Mouse (Mus musculus): ENCODE measurements around the gene 1110008P14Rik. TPM values are rescaled to one million over a fixed set of nuclear protein-coding genes. Genes with fewer than 3 reads are reported as not detected.

The 1110008P14Rik gene
- polyA plus RNA-seq (2015; fragmentation: Nextera tagmentation; extraction: Ambion mirVana): 59.6 and 60.4 TPM in 2 replicates

DNA sequence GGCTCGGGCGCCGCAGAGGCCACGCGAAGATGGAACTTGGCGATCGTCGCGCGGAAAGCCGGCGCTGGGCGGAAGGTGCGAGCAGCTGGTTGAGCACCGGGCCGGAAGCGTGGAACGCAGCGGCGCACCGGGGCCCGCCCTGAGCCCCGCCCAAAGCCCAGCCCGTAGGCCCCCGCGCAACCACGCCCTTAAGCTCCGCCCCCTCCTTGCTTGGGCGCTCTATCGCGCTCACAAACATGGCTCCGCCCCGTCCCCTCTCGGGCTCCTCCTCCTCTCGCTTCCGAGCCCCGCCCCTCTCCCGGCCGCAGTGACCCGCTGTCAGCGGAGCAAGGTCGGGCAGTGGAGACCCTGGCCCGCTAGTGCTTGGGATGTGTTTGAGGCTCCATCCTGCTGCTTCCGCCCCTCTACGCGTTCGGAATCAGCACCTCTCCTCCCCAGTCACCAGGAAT, at the start of gene 1110008P14Rik:
Gene 1110008P14Rik, minus strand, starts transcription at position 164 of the 449 bp plus-strand sequence.
- H3K9ac ChIP-seq: peak within 1 kb of the TSS; percentile 68
- H3K27ac ChIP-seq: no peak within 1 kb of the TSS
- H3K27me3 ChIP-seq: peaks cover 12% of the 10 kb centered on the region
- peak within 1 kb of the TSS; percentile 64 for H3K4me3 ChIP-seq
- no peaks in the 10 kb centered on the region for H3K9me3 ChIP-seq (replicated peaks)
- H3K4me2 ChIP-seq: peak within 1 kb of the TSS; percentile 85
- H3K36me3 ChIP-seq (ENCODE audit: poor library complexity, severe bottlenecking): peaks cover 33% of the 10 kb centered on the region
- whole genome bisulfite sequencing: under 1% methylated on average over 43 of the region's 47 CpGs
- ATAC-seq: peak; percentile 92
- peaks cover 12% of the 10 kb centered on the region for H3K4me1 ChIP-seq

DNA sequence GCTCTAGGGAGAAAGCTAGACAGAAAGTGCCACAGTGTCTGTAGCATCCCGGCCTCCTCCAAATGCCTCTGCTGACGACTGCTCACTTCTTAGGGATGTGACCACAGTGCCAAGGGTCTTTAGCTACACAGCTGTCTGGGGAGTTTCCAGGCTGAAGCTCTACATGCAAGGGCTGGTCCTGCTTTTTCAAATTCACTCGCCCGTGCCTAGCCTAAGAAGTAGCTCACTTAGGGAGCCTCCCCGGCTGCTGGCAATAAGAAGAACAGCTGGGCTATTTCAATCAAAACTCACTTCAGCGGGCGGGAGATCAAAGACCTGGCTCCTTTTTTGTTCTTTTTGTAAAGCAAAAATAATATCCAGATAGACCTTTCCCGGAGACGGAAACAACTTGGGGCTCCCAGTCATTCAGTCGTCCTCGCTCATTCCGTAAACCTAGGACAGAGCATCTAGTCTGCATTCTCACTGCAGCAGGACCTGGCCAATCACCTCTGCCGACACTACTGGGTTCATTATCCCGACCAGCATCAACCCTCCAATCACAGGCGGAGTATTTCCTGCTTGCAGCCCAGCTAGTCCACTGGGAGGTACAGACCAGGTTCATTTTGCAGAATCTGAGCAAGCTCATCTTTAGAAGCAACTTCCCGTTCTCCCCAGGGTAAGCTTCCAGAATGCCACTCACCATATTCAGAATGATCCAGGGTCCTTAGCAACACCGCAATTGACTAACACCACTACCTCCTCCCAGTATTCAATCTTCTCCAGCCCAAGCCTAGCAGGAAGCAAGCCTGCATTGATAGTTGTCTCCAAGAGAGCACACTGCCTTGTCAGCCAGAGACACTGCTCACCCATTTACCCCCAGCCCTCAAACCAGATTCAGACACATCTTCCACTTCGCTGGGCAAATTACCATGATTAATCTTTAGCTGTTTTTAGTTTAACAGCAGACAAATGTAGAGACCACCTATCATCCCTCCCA, 49.3 kb upstream of the 1110008P14Rik start:
- Histone ChIP-seq H3K4me3 (peak overlapping the region; percentile 46), H3K9ac (peak overlapping the region; percentile 75)
- WGBS: 5% methylated on average over 18 of the region's 18 CpGs

DNA sequence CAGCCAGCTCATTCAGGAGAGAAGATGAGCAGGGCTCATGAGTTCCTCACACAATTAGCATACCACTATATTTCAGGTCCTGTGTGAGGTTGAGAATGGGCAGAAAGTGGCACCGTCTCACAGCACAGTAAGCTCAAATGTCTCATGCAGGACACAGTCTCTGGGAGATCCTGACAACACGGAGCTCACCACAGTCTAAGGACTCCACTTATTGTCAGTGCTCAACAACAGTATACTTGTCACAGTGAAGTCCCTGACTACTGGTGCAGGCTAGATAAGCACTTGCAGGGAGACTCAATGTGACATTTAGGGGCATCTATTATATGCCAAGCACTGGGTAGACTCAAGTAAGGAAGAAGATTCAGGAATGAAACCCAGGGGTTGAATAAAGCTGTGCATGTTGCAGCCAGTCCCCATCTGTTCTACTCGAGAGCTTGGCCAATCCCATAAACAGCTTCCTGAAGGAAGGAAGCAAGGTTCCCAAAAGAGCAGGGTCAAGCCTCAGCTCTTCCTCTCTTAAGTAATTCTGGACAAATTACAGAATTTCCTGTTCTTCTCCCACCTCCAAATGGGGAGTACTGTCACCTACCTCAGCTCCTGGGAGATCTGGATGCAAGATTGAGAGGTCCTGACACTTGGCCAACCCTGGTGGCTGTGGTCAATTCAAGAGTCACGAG, 47.6 kb upstream of the 1110008P14Rik start:
- no peaks in the 10 kb centered on the region for H3K9me3 ChIP-seq (replicated peaks)
- H3K27me3 ChIP-seq: no peaks in the 10 kb centered on the region
- H3K4me1 ChIP-seq: peaks cover 54% of the 10 kb centered on the region
- H3K4me3 ChIP-seq: peak overlapping the region; percentile 31
- peak overlapping the region; percentile 79 for H3K4me2 ChIP-seq
- WGBS: 69% methylated on average over 4 of the region's 4 CpGs
- H3K9ac ChIP-seq: peak overlapping the region; percentile 47
- H3K36me3 ChIP-seq (ENCODE audit: poor library complexity, severe bottlenecking): 0 out of 2 replicates have a peak, but pooled peaks cover 5% of the 10 kb centered on the region
- peak overlapping the region; percentile 82 for H3K27ac ChIP-seq
- ATAC-seq: no peak

More for the DNA sequence above, 49.3 kb upstream of the 1110008P14Rik start:
- Histone ChIP-seq H3K27ac (peak overlapping the region; percentile 84), H3K4me1 (peaks cover 45% of the 10 kb centered on the region), H3K4me2 (peak overlapping the region; percentile 79), H3K36me3 (ENCODE audit: poor library complexity, severe bottlenecking) (0 out of 2 replicates have a peak, but pooled peaks cover 5% of the 10 kb centered on the region), H3K9me3 (replicated peaks) (no peaks in the 10 kb centered on the region), H3K27me3 (no peaks in the 10 kb centered on the region)
- ATAC-seq: peak; percentile 96

DNA sequence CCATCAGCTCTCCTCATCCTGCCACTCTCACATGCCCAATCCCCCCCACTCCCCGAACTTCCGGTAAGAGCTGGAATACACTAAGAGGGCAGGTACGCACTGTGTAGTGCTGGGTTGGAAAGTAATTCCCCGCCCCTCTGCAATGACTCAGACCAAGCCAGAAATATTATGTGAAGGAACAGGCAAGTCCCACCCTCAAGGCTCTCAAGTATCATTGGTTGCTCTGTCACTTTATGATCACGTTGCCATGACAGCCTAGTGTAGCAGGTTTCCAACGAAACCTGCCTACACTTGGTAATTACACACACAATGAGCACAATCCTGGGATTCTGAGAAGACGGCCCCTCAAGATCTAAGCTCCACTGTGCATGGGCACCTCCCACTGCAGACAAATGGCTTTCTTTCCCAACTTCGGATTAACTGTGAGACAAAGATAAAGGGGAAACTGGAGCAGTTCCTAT, 46.6 kb upstream of the 1110008P14Rik start:
- Histone ChIP-seq H3K27me3 (no peaks in the 10 kb centered on the region), H3K9ac (peak overlapping the region; percentile 47; the same call in 1 of the 2 replicates), H3K4me2 (peak overlapping the region; percentile 79), H3K9me3 (replicated peaks) (no peaks in the 10 kb centered on the region), H3K4me1 (peaks cover 65% of the 10 kb centered on the region), H3K36me3 (ENCODE audit: poor library complexity, severe bottlenecking) (0 out of 2 replicates have a peak, but pooled peaks cover 5% of the 10 kb centered on the region), H3K27ac (peak overlapping the region; percentile 82), H3K4me3 (peak overlapping the region; percentile 31)
- 27% methylated on average over 8 of the region's 8 CpGs for WGBS
- ATAC-seq: peak; percentile 86

DNA sequence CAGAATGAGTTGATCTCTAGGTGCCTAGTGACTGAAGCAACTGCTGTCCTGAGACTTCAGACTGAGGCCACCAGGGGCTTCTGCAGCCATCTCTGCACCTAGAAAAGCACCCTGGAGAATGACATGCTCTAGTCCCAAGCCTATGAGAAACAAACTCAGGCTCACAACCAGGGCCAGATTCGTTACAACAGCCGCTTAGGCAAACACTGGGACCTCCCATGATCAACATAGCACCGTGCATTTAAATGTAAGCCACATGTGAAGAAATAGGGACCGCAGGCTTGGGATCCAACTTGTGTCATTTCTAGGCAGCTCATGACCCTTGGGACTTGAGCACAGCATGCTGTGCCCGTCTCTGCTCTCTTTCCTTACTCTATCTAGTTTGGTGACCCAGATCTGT, 46.0 kb upstream of the 1110008P14Rik start:
- 81% methylated on average over 5 of the region's 5 CpGs for WGBS
- ATAC-seq: no peak
- no peaks in the 10 kb centered on the region for H3K9me3 ChIP-seq (replicated peaks)
- H3K4me2 ChIP-seq: peak overlapping the region; percentile 79
- H3K9ac ChIP-seq: peak overlapping the region; percentile 47; the same call in 1 of the 2 replicates
- H3K4me3 ChIP-seq: peak overlapping the region; percentile 31; the same call in 1 of the 2 replicates
- H3K27ac ChIP-seq: peak overlapping the region; percentile 82
- peaks cover 71% of the 10 kb centered on the region for H3K4me1 ChIP-seq
- no peaks in the 10 kb centered on the region for H3K27me3 ChIP-seq
- 0 out of 2 replicates have a peak, but pooled peaks cover 5% of the 10 kb centered on the region for H3K36me3 ChIP-seq (ENCODE audit: poor library complexity, severe bottlenecking)

DNA sequence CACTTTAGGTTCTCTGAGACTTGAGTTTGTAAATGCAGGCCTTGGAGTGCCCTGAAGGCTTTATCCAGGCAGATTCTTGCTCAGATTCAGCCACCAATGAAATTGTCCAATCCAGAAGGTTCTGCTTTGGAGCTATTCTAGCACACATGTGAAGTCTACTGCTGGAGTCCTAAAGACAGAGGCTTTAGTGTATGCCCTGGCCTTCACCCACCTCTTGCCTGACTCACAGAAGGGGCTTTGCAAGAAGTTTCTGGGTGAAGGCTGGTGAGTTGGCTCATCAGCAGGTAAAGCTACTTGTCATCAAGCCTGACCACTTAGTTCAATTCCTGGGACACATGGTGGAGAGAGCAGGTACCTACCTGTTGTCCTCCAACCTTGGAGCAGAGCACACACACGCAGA, 44.4 kb upstream of the 1110008P14Rik start:
- H3K4me3 ChIP-seq: no peak overlapping the region
- ATAC-seq: no peak
- H3K9ac ChIP-seq: no peak overlapping the region
- 97% methylated on average over 1 of the region's 1 CpGs for WGBS
- no peaks in the 10 kb centered on the region for H3K27me3 ChIP-seq
- no peak overlapping the region for H3K4me2 ChIP-seq
- no peaks in the 10 kb centered on the region for H3K9me3 ChIP-seq (replicated peaks)
- H3K27ac ChIP-seq: no peak overlapping the region
- peaks cover 7% of the 10 kb centered on the region for H3K36me3 ChIP-seq (ENCODE audit: poor library complexity, severe bottlenecking)
- H3K4me1 ChIP-seq: peaks cover 66% of the 10 kb centered on the region

DNA sequence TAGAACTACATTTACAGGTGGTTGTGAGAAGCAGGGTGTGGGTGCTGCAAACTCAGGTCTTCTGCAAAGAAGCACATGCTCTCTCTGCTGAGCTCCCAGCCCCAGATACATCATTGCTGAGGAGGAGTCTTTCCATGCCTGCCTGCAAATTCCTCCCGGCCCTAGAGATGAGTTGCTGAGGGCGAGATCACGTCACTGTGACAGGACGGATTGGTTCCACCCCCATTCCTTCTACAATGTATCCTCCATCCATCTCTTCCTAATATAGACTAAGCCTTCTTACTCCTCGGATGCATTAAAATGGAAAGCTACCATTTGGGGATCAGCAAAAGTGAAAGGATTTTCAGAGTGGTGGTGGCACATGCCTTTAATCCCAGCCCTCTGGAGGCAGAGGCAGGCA, 43.8 kb upstream of the 1110008P14Rik start:
- H3K4me2 ChIP-seq: no peak overlapping the region
- no peak overlapping the region for H3K27ac ChIP-seq
- H3K9me3 ChIP-seq (replicated peaks): no peaks in the 10 kb centered on the region
- H3K27me3 ChIP-seq: no peaks in the 10 kb centered on the region
- H3K4me1 ChIP-seq: peaks cover 62% of the 10 kb centered on the region
- 82% methylated on average over 5 of the region's 5 CpGs for WGBS
- H3K36me3 ChIP-seq (ENCODE audit: poor library complexity, severe bottlenecking): peaks cover 13% of the 10 kb centered on the region
- ATAC-seq: no peak
- H3K9ac ChIP-seq: no peak overlapping the region
- H3K4me3 ChIP-seq: no peak overlapping the region

DNA sequence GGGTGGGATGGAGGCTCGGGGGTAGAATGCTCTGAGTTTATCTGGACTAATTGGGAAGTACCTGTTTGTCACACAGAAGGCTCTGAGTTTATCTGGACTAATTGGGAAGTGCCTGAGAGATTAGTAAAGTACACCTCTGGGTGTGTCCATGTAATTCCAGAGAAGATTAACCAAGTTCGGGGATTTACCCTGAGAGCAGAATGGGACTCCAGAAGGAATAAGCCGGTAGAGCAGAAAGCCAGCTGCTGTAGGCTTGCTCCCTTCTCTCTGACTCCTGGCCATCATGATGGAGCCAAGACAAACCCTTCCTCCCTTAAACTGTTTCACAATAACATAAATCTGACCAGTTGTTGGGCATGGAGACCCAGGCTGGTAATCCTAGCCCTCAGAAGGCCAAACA, 43.1 kb upstream of the 1110008P14Rik start:
- Histone ChIP-seq H3K36me3 (ENCODE audit: poor library complexity, severe bottlenecking) (peaks cover 21% of the 10 kb centered on the region), H3K27me3 (no peaks in the 10 kb centered on the region), H3K9me3 (replicated peaks) (no peaks in the 10 kb centered on the region), H3K4me1 (peaks cover 55% of the 10 kb centered on the region), H3K4me2 (no peak overlapping the region), H3K9ac (no peak overlapping the region), H3K4me3 (no peak overlapping the region), H3K27ac (peak overlapping the region; percentile 68; the same call in 1 of the 2 replicates)
- WGBS: 13% methylated on average over 3 of the region's 3 CpGs
- ATAC-seq: no peak

DNA sequence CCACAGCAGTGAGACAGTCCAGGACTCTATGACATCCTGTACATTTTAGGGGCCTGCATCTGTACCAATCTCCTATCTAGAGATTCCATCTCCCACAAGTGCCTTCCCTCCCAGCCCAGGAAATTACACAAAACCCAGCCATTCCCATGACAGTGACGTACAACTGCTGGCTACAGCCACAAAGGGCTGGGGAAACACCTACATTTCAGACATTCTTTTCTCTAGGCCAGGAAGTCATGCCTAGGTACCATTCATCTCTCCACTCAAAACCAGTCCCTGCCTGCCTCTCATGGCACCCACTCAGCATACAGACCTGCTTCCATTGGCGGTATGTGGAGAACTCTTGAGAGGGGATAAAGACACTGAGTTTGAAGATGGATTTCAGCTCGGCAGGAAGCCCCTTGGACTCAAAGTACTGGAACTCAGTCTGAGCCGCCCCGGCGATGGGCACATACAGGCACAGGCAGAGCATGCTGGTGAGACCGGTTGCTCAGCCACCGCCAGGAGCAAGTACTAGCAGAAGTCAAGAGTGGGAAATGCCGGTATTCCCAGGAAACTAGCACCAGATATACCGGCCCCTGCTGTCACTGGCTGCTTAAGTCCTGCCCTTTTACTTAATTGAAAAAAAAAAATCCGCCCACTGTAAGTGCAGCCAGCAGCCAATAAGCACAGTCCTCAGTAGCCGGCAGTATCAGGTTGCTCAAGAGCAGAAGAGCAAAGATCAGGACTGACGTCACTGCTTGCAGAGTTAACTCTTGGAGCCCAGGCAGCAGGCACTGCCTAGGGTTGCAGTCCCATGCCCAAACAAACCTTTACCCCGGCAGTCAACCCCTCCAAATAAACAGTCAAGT, 42.0 kb upstream of the 1110008P14Rik start:
- Histone ChIP-seq H3K27ac (peak overlapping the region; percentile 68), H3K9me3 (replicated peaks) (no peaks in the 10 kb centered on the region), H3K4me1 (peaks cover 44% of the 10 kb centered on the region), H3K36me3 (ENCODE audit: poor library complexity, severe bottlenecking) (peaks cover 32% of the 10 kb centered on the region), H3K9ac (peak overlapping the region; percentile 58), H3K27me3 (no peaks in the 10 kb centered on the region), H3K4me3 (peak overlapping the region; percentile 33), H3K4me2 (peak overlapping the region; percentile 61)
- 1% methylated on average over 14 of the region's 14 CpGs for WGBS
- peak; percentile 81 for ATAC-seq

DNA sequence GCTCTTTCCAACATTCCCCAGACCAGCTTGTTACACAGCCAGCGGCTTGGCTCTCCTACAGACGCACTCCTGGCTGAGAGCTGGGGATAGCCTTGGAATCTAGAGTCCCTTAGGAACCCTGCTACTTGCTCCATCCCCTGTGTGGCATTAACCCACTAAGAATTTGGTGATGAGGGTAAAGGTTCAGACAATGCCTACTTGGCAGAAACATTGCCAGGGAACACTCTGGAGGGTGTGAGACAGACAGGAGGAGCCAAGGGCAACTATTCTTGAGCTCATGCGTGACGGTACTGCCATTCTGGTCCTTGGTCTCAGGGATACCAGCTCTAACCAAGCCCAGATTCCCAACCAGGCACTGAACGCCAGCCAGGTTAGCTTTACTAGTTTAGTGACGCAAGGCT, 40.1 kb upstream of the 1110008P14Rik start:
- no peak for ATAC-seq
- Histone ChIP-seq H3K27me3 (no peaks in the 10 kb centered on the region), H3K4me3 (no peak overlapping the region), H3K9ac (no peak overlapping the region), H3K9me3 (replicated peaks) (no peaks in the 10 kb centered on the region), H3K4me2 (no peak overlapping the region), H3K36me3 (ENCODE audit: poor library complexity, severe bottlenecking) (peaks cover 50% of the 10 kb centered on the region), H3K4me1 (peaks cover 32% of the 10 kb centered on the region), H3K27ac (no peak overlapping the region)
- 96% methylated on average over 6 of the region's 6 CpGs for WGBS

DNA sequence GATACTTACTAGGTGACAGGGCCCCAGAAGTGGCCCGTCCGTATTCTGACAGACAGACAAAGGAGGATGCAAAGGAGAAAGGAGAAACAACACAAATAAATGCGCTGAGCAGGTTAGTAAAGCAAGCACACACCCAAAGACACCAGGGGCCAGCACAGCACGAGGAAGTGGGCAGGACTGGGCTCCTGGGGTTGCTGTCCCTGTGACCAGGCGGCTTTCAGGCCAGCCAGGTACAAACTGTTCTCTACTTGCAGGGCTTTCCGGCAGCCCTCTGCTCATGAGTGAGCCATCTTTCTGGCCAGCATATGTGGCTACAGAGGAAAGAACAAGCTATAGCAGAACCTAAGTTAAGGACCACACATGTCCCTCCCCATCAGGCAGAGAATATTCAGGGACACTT, 38.9 kb upstream of the 1110008P14Rik start:
- Histone ChIP-seq H3K4me3 (no peak overlapping the region), H3K27ac (no peak overlapping the region), H3K27me3 (no peaks in the 10 kb centered on the region), H3K4me2 (no peak overlapping the region), H3K36me3 (ENCODE audit: poor library complexity, severe bottlenecking) (peaks cover 57% of the 10 kb centered on the region), H3K4me1 (peaks cover 31% of the 10 kb centered on the region), H3K9me3 (replicated peaks) (no peaks in the 10 kb centered on the region), H3K9ac (no peak overlapping the region)
- no peak for ATAC-seq
- 86% methylated on average over 6 of the region's 6 CpGs for WGBS

Measured in forebrain, embryonic 13.5 days (tissue).